Mouse (Mus musculus) thymus, postnatal 0 days (tissue): ENCODE results near the gene Apob. TPM values are rescaled to one million over a fixed set of nuclear protein-coding genes. Genes with fewer than 3 reads are reported as not detected.
A peak's percentile ranks its signal among the peaks of the same experiment; 100 is the strongest.

Experiments used
- DNase-seq: peaks from one replicate; pipeline ENCODE4 v3.0.0-alpha.2; 2015; ENCODE audit warnings: low spot score
- polyA plus RNA-seq: library from polyadenylated mRNA; unstranded; fragments of >200 nt; fragmentation: Nextera tagmentation; extraction: Ambion mirVana; gene quantifications from 2 replicates; pipeline ENCODE4 v1.2.1, GENCODE M21; 2015

The Apob gene
- polyA plus RNA-seq, 1 experiment from 2014 or later = 0.08 TPM

GRCm38 (mm10) chr12:8038081-8038730, 60.8 kb downstream of the Apob start:
- no peak for DNase-seq

GRCm38 (mm10) chr12:8042626-8043394, 65.4 kb downstream of the Apob start:
- DNase-seq = no peak

- DNase-seq = no peak
Observed at GRCm38 (mm10) chr12:8047046-8047445, 69.6 kb downstream of the Apob start.

GRCm38 (mm10) chr12:8047789-8048309, 70.4 kb downstream of the Apob start:
- no peak for DNase-seq

GRCm38 (mm10) chr12:8056001-8056640, 78.7 kb downstream of the Apob start:
- DNase-seq = no peak

- peak; percentile 35 for DNase-seq
Observed at GRCm38 (mm10) chr12:8059576-8059975, 82.1 kb downstream of the Apob start.

- no peak for DNase-seq
Observed at GRCm38 (mm10) chr12:8063363-8064065, 86.1 kb downstream of the Apob start.

Other genes starting within 250 kb of the Apob start
- gene Ldah, start 230.5 kb downstream of the Apob start, polyA plus RNA-seq = 48.1 and 53.7 TPM in 2 replicates